Mouse (Mus musculus) heart, adult 2 months (tissue): ENCODE data around the gene Ssna1.

Source experiments
- CTCF ChIP-seq: fragments of 200-600 bp; IDR thresholded peaks from 2 replicates; pipeline ENCODE4 v1.8.1; 2022; ENCODE audit warnings: antibody characterized with exemption, mild to moderate bottlenecking, moderate library complexity
- EP300 ChIP-seq: fragments of 200-500 bp; IDR thresholded peaks from 2 replicates; pipeline ENCODE4 v1.6.1; 2011; ENCODE audit warnings: low read depth, low read length, control low read depth; ENCODE audit not compliant: insufficient read depth
- POLR2A ChIP-seq: fragments of 200-500 bp; IDR thresholded peaks from 2 replicates; pipeline ENCODE4 v1.6.1; 2011; ENCODE audit warnings: mild to moderate bottlenecking, low read depth, low read length, control low read depth; ENCODE audit not compliant: insufficient read depth

DNA sequence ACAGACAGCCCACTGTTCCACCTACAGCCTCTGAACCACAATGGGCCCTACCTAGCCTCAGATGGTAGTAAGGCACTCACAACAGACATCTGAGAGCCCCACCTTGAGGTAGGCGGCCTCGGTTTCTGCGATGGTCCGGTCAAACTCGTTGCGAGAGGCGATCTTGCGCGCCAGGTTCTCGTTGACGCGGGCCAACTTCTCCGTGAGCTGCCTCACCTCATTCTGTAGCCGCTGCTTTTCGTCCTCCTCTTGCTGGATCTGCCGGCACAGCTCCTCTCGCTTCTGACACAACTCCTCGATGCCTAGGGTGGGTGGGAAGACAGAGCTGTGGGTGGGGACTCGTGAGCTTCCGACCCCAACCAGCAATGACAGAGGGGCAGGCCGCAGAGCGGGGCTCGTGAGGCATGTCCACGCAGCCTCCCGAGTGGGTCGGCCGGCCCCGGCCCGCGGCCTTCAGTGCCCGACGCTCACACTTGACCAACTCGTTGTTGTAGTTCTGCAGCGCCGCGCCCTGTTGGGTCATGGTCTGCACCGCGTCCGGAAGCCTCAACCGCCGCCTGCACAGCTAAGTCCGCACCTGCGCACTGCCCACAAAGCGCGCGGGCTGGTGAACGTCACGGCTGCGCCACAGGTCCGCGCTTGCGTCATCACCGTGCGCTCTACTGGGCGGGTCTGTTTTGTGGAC lies at the start of gene Ssna1, which contains the start of gene Anapc2:
- peak; percentile 61 for TF ChIP-seq CTCF
- TF ChIP-seq POLR2A = peak; percentile 88
- peak; percentile 83 for TF ChIP-seq EP300
